Mouse (Mus musculus): ENCODE data around the gene Aqp5. TPM values are rescaled to one million over a fixed set of nuclear protein-coding genes. Genes with fewer than 3 reads are reported as not detected.

The Aqp5 gene
- polyA plus RNA-seq (2016; fragmentation: Nextera tagmentation; extraction: Ambion mirVana), result not detected in 2 replicates

GRCm38 (mm10) chr15:99590429-99591084, at the start of gene Aqp5:
Gene Aqp5 (plus strand): TSS chr15:99590782.
- ATAC-seq (ENCODE audit: insufficient number of reproducible peaks, insufficient read depth, low FRiP score, low TSS enrichment, low read depth), result no peak
- WGBS, result 2% methylated on average over 64 of the region's 83 CpGs
- Histone ChIP-seq H3K9ac (replicated peaks) (no peak within 1 kb of the TSS), H3K36me3 (no peaks in the 10 kb centered on the region), H3K27ac (no peak within 1 kb of the TSS), H3K4me3 (replicated peaks) (peak within 1 kb of the TSS; percentile 45), H3K27me3 (peaks cover 100% of the 10 kb centered on the region), H3K4me1 (replicated peaks) (peaks cover 8% of the 10 kb centered on the region; the same call in 1 of the 2 replicates), H3K4me2 (peak within 1 kb of the TSS; percentile 60), H3K9me3 (no peaks in the 10 kb centered on the region)

GRCm38 (mm10) chr15:99544047-99544446, 46.5 kb upstream of the Aqp5 start:
- Histone ChIP-seq H3K4me1 (replicated peaks) (peaks cover 21% of the 10 kb centered on the region), H3K9me3 (no peaks in the 10 kb centered on the region), H3K27ac (no peak overlapping the region), H3K9ac (replicated peaks) (no peak overlapping the region), H3K27me3 (peaks cover 17% of the 10 kb centered on the region), H3K4me3 (replicated peaks) (no peak overlapping the region), H3K36me3 (no peaks in the 10 kb centered on the region), H3K4me2 (no peak overlapping the region)
- WGBS, result 31% methylated on average over 7 of the region's 7 CpGs
- no peak for ATAC-seq (ENCODE audit: insufficient number of reproducible peaks, insufficient read depth, low FRiP score, low TSS enrichment, low read depth)

- peak overlapping the region; percentile 30; the same call in 1 of the 2 replicates for H3K27ac ChIP-seq
- WGBS, result 31% methylated on average over 11 of the region's 11 CpGs
Observed at GRCm38 (mm10) chr15:99546596-99546995, 44.0 kb upstream of the Aqp5 start.

GRCm38 (mm10) chr15:99547732-99548131, 42.9 kb upstream of the Aqp5 start:
- no peak for ATAC-seq (ENCODE audit: insufficient number of reproducible peaks, insufficient read depth, low FRiP score, low TSS enrichment, low read depth)

More at GRCm38 (mm10) chr15:99546596-99546995, 44.0 kb upstream of the Aqp5 start:
- no peak overlapping the region for H3K4me2 ChIP-seq
- no peaks in the 10 kb centered on the region for H3K36me3 ChIP-seq
- peaks cover 21% of the 10 kb centered on the region for H3K4me1 ChIP-seq (replicated peaks)
- H3K4me3 ChIP-seq (replicated peaks), result no peak overlapping the region
- H3K9me3 ChIP-seq, result no peaks in the 10 kb centered on the region
- H3K9ac ChIP-seq (replicated peaks), result no peak overlapping the region
- no peak for ATAC-seq (ENCODE audit: insufficient number of reproducible peaks, insufficient read depth, low FRiP score, low TSS enrichment, low read depth)
- peaks cover 17% of the 10 kb centered on the region for H3K27me3 ChIP-seq

GRCm38 (mm10) chr15:99549901-99550300, 40.7 kb upstream of the Aqp5 start:
- Histone ChIP-seq H3K36me3 (no peaks in the 10 kb centered on the region), H3K4me1 (replicated peaks) (peaks cover 35% of the 10 kb centered on the region), H3K9ac (replicated peaks) (no peak overlapping the region), H3K4me3 (replicated peaks) (no peak overlapping the region), H3K9me3 (no peaks in the 10 kb centered on the region), H3K27me3 (no peaks in the 10 kb centered on the region), H3K27ac (no peak overlapping the region), H3K4me2 (no peak overlapping the region)
- no peak for ATAC-seq (ENCODE audit: insufficient number of reproducible peaks, insufficient read depth, low FRiP score, low TSS enrichment, low read depth)
- 52% methylated on average over 2 of the region's 2 CpGs for WGBS

More at GRCm38 (mm10) chr15:99547732-99548131, 42.9 kb upstream of the Aqp5 start:
- no peaks in the 10 kb centered on the region for H3K9me3 ChIP-seq
- H3K36me3 ChIP-seq, result no peaks in the 10 kb centered on the region
- H3K27me3 ChIP-seq, result peaks cover 17% of the 10 kb centered on the region
- no peak overlapping the region for H3K4me2 ChIP-seq
- H3K27ac ChIP-seq, result no peak overlapping the region
- H3K4me3 ChIP-seq (replicated peaks), result no peak overlapping the region
- H3K4me1 ChIP-seq (replicated peaks), result peaks cover 21% of the 10 kb centered on the region
- WGBS, result 58% methylated on average over 6 of the region's 6 CpGs
- H3K9ac ChIP-seq (replicated peaks), result no peak overlapping the region

- Histone ChIP-seq H3K4me3 (replicated peaks) (no peak overlapping the region), H3K9me3 (no peaks in the 10 kb centered on the region), H3K36me3 (no peaks in the 10 kb centered on the region), H3K27me3 (no peaks in the 10 kb centered on the region), H3K4me2 (no peak overlapping the region), H3K9ac (replicated peaks) (no peak overlapping the region), H3K27ac (no peak overlapping the region), H3K4me1 (replicated peaks) (peaks cover 14% of the 10 kb centered on the region; the same call in 1 of the 2 replicates)
- ATAC-seq (ENCODE audit: insufficient number of reproducible peaks, insufficient read depth, low FRiP score, low TSS enrichment, low read depth), result no peak
- 41% methylated on average over 6 of the region's 6 CpGs for WGBS
Observed at GRCm38 (mm10) chr15:99553767-99554166, 36.8 kb upstream of the Aqp5 start.

- H3K9ac ChIP-seq (replicated peaks), result no peak overlapping the region
- H3K27ac ChIP-seq, result no peak overlapping the region
- peaks cover 12% of the 10 kb centered on the region; the same call in 1 of the 2 replicates for H3K4me1 ChIP-seq (replicated peaks)
- ATAC-seq (ENCODE audit: insufficient number of reproducible peaks, insufficient read depth, low FRiP score, low TSS enrichment, low read depth), result no peak
- H3K27me3 ChIP-seq, result 0 out of 2 replicates have a peak, but pooled peaks cover 4% of the 10 kb centered on the region
- no peak overlapping the region for H3K4me3 ChIP-seq (replicated peaks)
- H3K4me2 ChIP-seq, result no peak overlapping the region
- 84% methylated on average over 1 of the region's 1 CpGs for WGBS
- H3K9me3 ChIP-seq, result no peaks in the 10 kb centered on the region
- H3K36me3 ChIP-seq, result no peaks in the 10 kb centered on the region
Observed at GRCm38 (mm10) chr15:99558947-99559346, 31.6 kb upstream of the Aqp5 start.

GRCm38 (mm10) chr15:99560246-99560645, 30.3 kb upstream of the Aqp5 start:
- H3K9ac ChIP-seq (replicated peaks), result no peak overlapping the region
- ATAC-seq (ENCODE audit: insufficient number of reproducible peaks, insufficient read depth, low FRiP score, low TSS enrichment, low read depth), result no peak
- no peak overlapping the region for H3K27ac ChIP-seq
- H3K4me2 ChIP-seq, result no peak overlapping the region
- WGBS, result 77% methylated on average over 10 of the region's 10 CpGs
- no peaks in the 10 kb centered on the region for H3K36me3 ChIP-seq
- no peak overlapping the region for H3K4me3 ChIP-seq (replicated peaks)
- no peaks in the 10 kb centered on the region for H3K9me3 ChIP-seq
- peaks cover 8% of the 10 kb centered on the region; the same call in 1 of the 2 replicates for H3K4me1 ChIP-seq (replicated peaks)
- H3K27me3 ChIP-seq, result peaks cover 4% of the 10 kb centered on the region; the same call in 1 of the 2 replicates

GRCm38 (mm10) chr15:99567371-99567770, 23.2 kb upstream of the Aqp5 start:
- no peaks in the 10 kb centered on the region for H3K36me3 ChIP-seq
- H3K9ac ChIP-seq (replicated peaks), result no peak overlapping the region
- no peak overlapping the region for H3K4me2 ChIP-seq
- H3K27me3 ChIP-seq, result peaks cover 4% of the 10 kb centered on the region
- 80% methylated on average over 4 of the region's 4 CpGs for WGBS
- peaks cover 8% of the 10 kb centered on the region; the same call in 1 of the 2 replicates for H3K4me1 ChIP-seq (replicated peaks)
- peaks cover 6% of the 10 kb centered on the region; the same call in 1 of the 2 replicates for H3K9me3 ChIP-seq
- no peak for ATAC-seq (ENCODE audit: insufficient number of reproducible peaks, insufficient read depth, low FRiP score, low TSS enrichment, low read depth)
- no peak overlapping the region for H3K27ac ChIP-seq
- no peak overlapping the region for H3K4me3 ChIP-seq (replicated peaks)

GRCm38 (mm10) chr15:99568682-99569081, 21.9 kb upstream of the Aqp5 start:
- WGBS, result 70% methylated on average over 6 of the region's 6 CpGs
- no peak overlapping the region for H3K27ac ChIP-seq
- peaks cover 8% of the 10 kb centered on the region; the same call in 1 of the 2 replicates for H3K4me1 ChIP-seq (replicated peaks)
- H3K9me3 ChIP-seq, result peaks cover 6% of the 10 kb centered on the region; the same call in 1 of the 2 replicates
- ATAC-seq (ENCODE audit: insufficient number of reproducible peaks, insufficient read depth, low FRiP score, low TSS enrichment, low read depth), result no peak
- no peaks in the 10 kb centered on the region for H3K36me3 ChIP-seq
- peaks cover 4% of the 10 kb centered on the region for H3K27me3 ChIP-seq
- no peak overlapping the region for H3K4me3 ChIP-seq (replicated peaks)
- no peak overlapping the region for H3K4me2 ChIP-seq
- no peak overlapping the region for H3K9ac ChIP-seq (replicated peaks)

GRCm38 (mm10) chr15:99569123-99569522, 21.5 kb upstream of the Aqp5 start:
- H3K4me3 ChIP-seq (replicated peaks), result no peak overlapping the region
- 78% methylated on average over 10 of the region's 10 CpGs for WGBS
- no peak overlapping the region for H3K27ac ChIP-seq
- peaks cover 4% of the 10 kb centered on the region for H3K27me3 ChIP-seq
- ATAC-seq (ENCODE audit: insufficient number of reproducible peaks, insufficient read depth, low FRiP score, low TSS enrichment, low read depth), result no peak
- no peak overlapping the region for H3K9ac ChIP-seq (replicated peaks)
- peaks cover 4% of the 10 kb centered on the region; the same call in 1 of the 2 replicates for H3K4me1 ChIP-seq (replicated peaks)
- H3K36me3 ChIP-seq, result no peaks in the 10 kb centered on the region
- peaks cover 6% of the 10 kb centered on the region; the same call in 1 of the 2 replicates for H3K9me3 ChIP-seq
- H3K4me2 ChIP-seq, result no peak overlapping the region

Data from limb, embryonic 12.5 days (tissue).